Mouse (Mus musculus): ENCODE measurements around the gene Usp22. TPM values are rescaled to one million over a fixed set of nuclear protein-coding genes. Genes with fewer than 3 reads are reported as not detected.
"Not testable (repeated sequence)": the region's sequence is repeated elsewhere in the genome, so short reads cannot be mapped to it uniquely, and the experiment has no call there.

Gene Usp22
- total RNA-seq, 1 experiment from 2014 or later = 71.2 TPM

GRCm38 (mm10) chr11:61146645-61147299 is 28.1 kb downstream of the Usp22 start:
- no peak for ATAC-seq (replicated peaks; ENCODE audit: low read depth, poor library complexity, severe bottlenecking)

- no peak for ATAC-seq (replicated peaks; ENCODE audit: low read depth, poor library complexity, severe bottlenecking)
Observed at GRCm38 (mm10) chr11:61145551-61145950, 29.3 kb downstream of the Usp22 start.

GRCm38 (mm10) chr11:61143564-61144469 is 31.0 kb downstream of the Usp22 start:
- no peak; the same call in 1 of the 2 replicates for ATAC-seq (replicated peaks; ENCODE audit: low read depth, poor library complexity, severe bottlenecking)

GRCm38 (mm10) chr11:61142941-61143530 is 31.8 kb downstream of the Usp22 start:
- ATAC-seq (replicated peaks; ENCODE audit: low read depth, poor library complexity, severe bottlenecking) = peak; percentile 61

- ATAC-seq (replicated peaks; ENCODE audit: low read depth, poor library complexity, severe bottlenecking) = peak; percentile 79
Observed at GRCm38 (mm10) chr11:61142262-61142661, 32.6 kb downstream of the Usp22 start.

GRCm38 (mm10) chr11:61141693-61142092 is 33.2 kb downstream of the Usp22 start:
- ATAC-seq (replicated peaks; ENCODE audit: low read depth, poor library complexity, severe bottlenecking) = no peak

GRCm38 (mm10) chr11:61132943-61133342 is 41.9 kb downstream of the Usp22 start:
- ATAC-seq (replicated peaks; ENCODE audit: low read depth, poor library complexity, severe bottlenecking) = no peak

GRCm38 (mm10) chr11:61130646-61131045 is 44.2 kb downstream of the Usp22 start:
- ATAC-seq (replicated peaks; ENCODE audit: low read depth, poor library complexity, severe bottlenecking) = not testable (repeated sequence)

GRCm38 (mm10) chr11:61129305-61129704 is 45.5 kb downstream of the Usp22 start:
- ATAC-seq (replicated peaks; ENCODE audit: low read depth, poor library complexity, severe bottlenecking) = no peak

- no peak for ATAC-seq (replicated peaks; ENCODE audit: low read depth, poor library complexity, severe bottlenecking)
Observed at GRCm38 (mm10) chr11:61127421-61128055, 47.3 kb downstream of the Usp22 start.

GRCm38 (mm10) chr11:61126606-61127355 is 48.1 kb downstream of the Usp22 start, which contains the start of gene Tnfrsf13b:
Gene Tnfrsf13b, plus strand, starts transcription at chr11:61126755.
- no peak for ATAC-seq (replicated peaks; ENCODE audit: low read depth, poor library complexity, severe bottlenecking)

- ATAC-seq (replicated peaks; ENCODE audit: low read depth, poor library complexity, severe bottlenecking) = no peak
Observed at GRCm38 (mm10) chr11:61125970-61126369, 48.9 kb downstream of the Usp22 start.

GRCm38 (mm10) chr11:61123886-61124285 is 51.0 kb downstream of the Usp22 start:
- ATAC-seq (replicated peaks; ENCODE audit: low read depth, poor library complexity, severe bottlenecking) = no peak

GRCm38 (mm10) chr11:61122769-61123288 is 52.0 kb downstream of the Usp22 start:
- ATAC-seq (replicated peaks; ENCODE audit: low read depth, poor library complexity, severe bottlenecking) = no peak

GRCm38 (mm10) chr11:61122283-61122768 is 52.5 kb downstream of the Usp22 start:
- ATAC-seq (replicated peaks; ENCODE audit: low read depth, poor library complexity, severe bottlenecking) = no peak

GRCm38 (mm10) chr11:61119996-61120583 is 54.8 kb downstream of the Usp22 start:
- no peak for ATAC-seq (replicated peaks; ENCODE audit: low read depth, poor library complexity, severe bottlenecking)

- peak; percentile 64 for ATAC-seq (replicated peaks; ENCODE audit: low read depth, poor library complexity, severe bottlenecking)
Observed at GRCm38 (mm10) chr11:61116226-61116625, 58.6 kb downstream of the Usp22 start.

- ATAC-seq (replicated peaks; ENCODE audit: low read depth, poor library complexity, severe bottlenecking) = no peak
Observed at GRCm38 (mm10) chr11:61112323-61112995, 62.4 kb downstream of the Usp22 start.
